Mouse (Mus musculus): ENCODE results near the gene Cyb561.

The Cyb561 gene

GRCm38 (mm10) chr11:105921275-105921674 lies 31.9 kb downstream of the Cyb561 start:
- DNase-seq (ENCODE audit: low spot score in 2 of 2): no peak

DNA sequence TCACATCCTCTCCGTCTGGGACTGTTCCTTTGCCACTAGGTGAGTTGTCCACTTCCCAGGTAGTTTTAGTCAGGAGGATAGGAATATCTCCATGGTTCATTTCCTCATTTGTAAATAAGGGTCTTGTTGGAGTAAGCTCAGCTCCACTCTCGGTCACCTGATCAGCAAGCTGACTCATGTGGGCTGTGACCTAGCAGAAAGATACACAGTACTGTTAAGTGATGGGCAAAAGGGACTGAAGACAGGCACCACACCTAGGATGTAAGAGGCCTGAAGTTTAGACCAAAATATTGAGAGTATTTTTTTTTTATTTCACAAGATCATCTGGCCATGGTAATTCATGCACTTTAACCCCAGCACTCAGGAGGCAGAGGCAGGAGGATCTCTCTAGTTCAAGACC lies 32.3 kb downstream of the Cyb561 start:
- no peak for DNase-seq (ENCODE audit: low spot score in 2 of 2)

- DNase-seq (ENCODE audit: low spot score in 2 of 2): no peak
Measured at GRCm38 (mm10) chr11:105920098-105920785, 32.9 kb downstream of the Cyb561 start.

DNA sequence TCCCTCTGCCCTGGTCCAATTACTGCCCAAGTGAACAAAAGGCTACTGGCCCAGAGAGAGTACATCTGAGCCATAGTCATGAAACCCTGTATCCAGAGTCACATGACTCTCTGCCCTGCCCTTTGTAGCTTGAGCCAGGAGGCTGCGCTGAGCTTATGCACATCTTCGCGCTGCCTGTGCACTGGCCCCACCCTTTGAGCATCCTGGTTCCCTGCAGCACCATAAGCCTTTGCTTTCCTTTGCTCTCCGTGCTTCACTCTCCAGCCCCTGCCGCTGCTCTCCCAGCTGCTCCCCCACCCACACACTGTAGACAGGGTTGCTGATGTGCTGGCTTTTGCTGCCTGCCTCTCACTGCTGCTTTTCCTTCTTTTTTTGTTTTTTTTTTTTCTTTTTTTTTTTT lies 39.6 kb downstream of the Cyb561 start:
- DNase-seq (ENCODE audit: low spot score in 2 of 2): no peak

- DNase-seq (ENCODE audit: low spot score in 2 of 2): peak in 1 of 2 experiments; percentile 63
Measured at GRCm38 (mm10) chr11:105911592-105912375, 41.4 kb downstream of the Cyb561 start.

GRCm38 (mm10) chr11:105911149-105911548 lies 42.0 kb downstream of the Cyb561 start:
- DNase-seq (ENCODE audit: low spot score in 2 of 2): no peak

DNA sequence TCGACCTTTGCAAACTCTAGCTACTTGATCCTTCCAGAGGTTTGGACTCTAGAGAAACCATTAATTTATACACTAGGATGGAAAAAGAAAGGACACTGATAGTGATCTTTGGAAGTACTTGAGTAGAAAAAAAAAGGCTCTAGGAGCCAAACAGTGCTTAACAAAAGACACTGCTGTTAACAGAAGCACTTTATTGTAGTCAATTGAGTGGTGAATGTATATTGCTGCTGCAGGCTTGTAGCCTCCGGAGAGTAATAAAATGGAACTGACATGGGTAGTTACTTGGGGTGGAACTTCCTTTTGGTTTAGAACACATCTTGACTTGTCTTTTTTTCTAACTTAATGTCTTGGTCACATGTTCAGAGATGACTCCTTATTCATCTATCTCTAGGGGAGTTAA lies 43.5 kb downstream of the Cyb561 start:
- DNase-seq (ENCODE audit: low spot score in 2 of 2): no peak

- DNase-seq (ENCODE audit: low spot score in 2 of 2): no peak
Measured at GRCm38 (mm10) chr11:105908926-105909325, 44.2 kb downstream of the Cyb561 start.

- DNase-seq (ENCODE audit: low spot score in 2 of 2): no peak
Measured at GRCm38 (mm10) chr11:105907381-105907780, 45.8 kb downstream of the Cyb561 start.

DNA sequence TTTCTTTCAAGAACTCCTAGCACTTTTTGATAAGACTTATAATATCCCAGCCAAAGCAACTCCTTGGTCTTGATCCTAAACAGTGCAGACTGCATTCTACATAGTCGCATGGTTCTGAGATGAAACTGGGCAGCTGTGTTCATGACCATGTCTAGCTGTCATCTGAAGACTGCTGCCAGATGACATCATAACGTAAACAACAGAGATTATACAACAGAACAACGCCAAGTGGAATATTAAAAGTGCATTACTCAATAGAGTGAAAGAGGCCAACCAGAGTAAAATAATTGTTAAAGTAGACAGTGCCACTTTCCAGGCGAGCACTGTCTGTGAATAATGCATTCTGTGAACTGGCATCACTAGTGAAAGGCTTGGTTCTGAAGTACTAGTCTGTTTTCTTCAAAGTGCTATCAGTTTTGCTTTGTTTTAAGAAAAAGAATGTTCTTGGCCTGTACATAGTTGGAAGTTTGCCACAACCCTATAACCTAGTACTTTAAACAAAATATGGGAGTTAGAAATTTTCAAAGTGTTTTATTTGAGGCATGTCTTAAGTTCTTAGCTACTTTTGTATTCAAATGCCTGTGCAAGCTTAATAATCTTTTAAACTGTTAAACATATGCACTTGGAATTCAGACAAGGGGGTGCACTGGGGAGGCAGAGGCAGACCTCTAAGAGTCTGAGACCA lies 47.5 kb downstream of the Cyb561 start:
- DNase-seq (ENCODE audit: low spot score in 2 of 2): no peak

- no peak for DNase-seq (ENCODE audit: low spot score in 2 of 2)
Measured at GRCm38 (mm10) chr11:105902956-105903355, 50.2 kb downstream of the Cyb561 start.

DNA sequence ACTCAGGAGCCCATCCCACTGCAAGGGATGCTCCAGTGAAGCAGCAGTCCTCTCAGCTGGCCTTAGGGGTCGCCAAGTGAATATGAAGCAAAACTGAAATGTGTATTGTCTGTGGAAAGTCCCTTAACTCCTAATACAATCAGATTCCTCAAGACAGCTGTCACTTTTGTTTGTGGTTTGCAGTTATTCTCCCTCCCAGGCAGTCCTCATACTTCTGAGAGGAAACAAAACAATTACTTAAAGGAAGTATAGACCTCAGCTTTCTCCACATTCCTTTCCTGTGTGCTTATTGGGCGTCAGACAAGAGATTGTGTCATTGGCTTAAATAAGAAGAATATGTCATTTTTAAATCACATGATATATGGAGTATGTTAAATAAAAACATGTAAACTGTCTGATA lies 51.6 kb downstream of the Cyb561 start:
- DNase-seq (ENCODE audit: low spot score in 2 of 2): no peak

DNA sequence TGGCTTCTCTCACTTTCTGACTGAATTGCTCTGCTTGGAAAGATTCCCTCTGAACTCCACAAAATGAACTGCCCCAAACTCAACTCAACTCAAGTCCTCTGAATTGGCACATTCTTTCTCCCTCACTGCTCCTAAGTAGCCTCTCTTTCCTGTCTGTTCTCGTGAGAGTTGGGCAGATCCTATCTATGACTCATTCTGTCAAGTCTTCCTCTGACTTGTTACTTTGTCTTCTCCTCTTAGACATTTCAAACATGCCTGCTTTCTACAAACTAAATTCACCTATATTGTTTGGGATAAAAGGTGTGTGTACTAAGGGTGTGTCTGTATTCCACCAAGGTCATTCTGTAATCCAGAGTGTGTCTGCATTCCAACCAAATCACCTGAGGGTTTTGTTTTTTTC lies 54.0 kb downstream of the Cyb561 start:
- no peak for DNase-seq (ENCODE audit: low spot score in 2 of 2)

DNA sequence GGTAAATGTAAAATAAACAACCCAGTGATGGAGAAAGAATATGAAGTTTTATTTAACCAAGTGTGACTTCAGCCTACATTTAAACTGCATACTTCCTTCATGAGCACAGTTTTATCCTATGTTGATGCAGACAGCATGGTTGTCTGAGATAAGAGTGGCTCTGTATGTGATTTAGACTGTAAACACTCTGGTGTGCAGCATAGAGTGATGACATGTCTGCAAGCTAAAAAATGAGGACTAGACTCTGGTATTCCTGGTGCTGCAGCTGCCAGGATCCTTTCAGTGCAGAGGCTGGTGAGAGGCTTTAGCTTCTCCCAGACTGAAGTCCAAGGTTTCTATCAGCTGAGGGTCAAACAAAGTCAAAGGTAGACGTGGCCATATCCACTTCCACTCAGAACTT lies 65.9 kb downstream of the Cyb561 start:
- no peak for DNase-seq (ENCODE audit: low spot score in 2 of 2)

- no peak for DNase-seq (ENCODE audit: low spot score in 2 of 2)
Measured at GRCm38 (mm10) chr11:105885558-105885957, 67.6 kb downstream of the Cyb561 start.

Measured in spleen, postnatal 14 days (tissue).